Mouse (Mus musculus) yolk sac, embryonic 10.5 days (tissue): ENCODE results near the gene P2rx7.

ENCODE experiments used
- DNase-seq: peaks from one replicate; pipeline ENCODE4 v3.0.0-alpha.2; 2017; ENCODE audit warnings: low spot score

Gene P2rx7

GRCm38 (mm10) chr5:122643701-122644100 lies at the start of gene P2rx7:
TSS of gene P2rx7 (plus strand) at chr5:122643911.
- DNase-seq = no peak

GRCm38 (mm10) chr5:122595470-122595869 lies 48.2 kb upstream of the P2rx7 start:
- no peak for DNase-seq

- peak; percentile 35 for DNase-seq
Measured at GRCm38 (mm10) chr5:122602233-122602632, 41.5 kb upstream of the P2rx7 start.

GRCm38 (mm10) chr5:122604894-122605293 lies 38.8 kb upstream of the P2rx7 start:
- no peak for DNase-seq

- DNase-seq = no peak
Measured at GRCm38 (mm10) chr5:122611651-122612050, 32.1 kb upstream of the P2rx7 start.

- DNase-seq = peak; percentile 89
Measured at GRCm38 (mm10) chr5:122613908-122614732, 29.6 kb upstream of the P2rx7 start, which contains the start of gene Ift81. TSS of gene Ift81 (minus strand) at chr5:122614518.

- DNase-seq = no peak
Measured at GRCm38 (mm10) chr5:122617718-122618117, 26.0 kb upstream of the P2rx7 start.

- DNase-seq = no peak
Measured at GRCm38 (mm10) chr5:122619686-122620296, 23.9 kb upstream of the P2rx7 start.

GRCm38 (mm10) chr5:122621376-122621886 lies 22.3 kb upstream of the P2rx7 start:
- DNase-seq = peak; percentile 60

GRCm38 (mm10) chr5:122622526-122622925 lies 21.2 kb upstream of the P2rx7 start:
- no peak for DNase-seq

GRCm38 (mm10) chr5:122623861-122624260 lies 19.9 kb upstream of the P2rx7 start:
- no peak for DNase-seq

- DNase-seq = no peak
Measured at GRCm38 (mm10) chr5:122624952-122625479, 18.7 kb upstream of the P2rx7 start.

GRCm38 (mm10) chr5:122625565-122626252 lies 18.0 kb upstream of the P2rx7 start:
- DNase-seq = no peak

- peak; percentile 74 for DNase-seq
Measured at GRCm38 (mm10) chr5:122627243-122627642, 16.5 kb upstream of the P2rx7 start.

GRCm38 (mm10) chr5:122635228-122635627 lies 8.5 kb upstream of the P2rx7 start:
- no peak for DNase-seq

GRCm38 (mm10) chr5:122636308-122636707 lies 7.4 kb upstream of the P2rx7 start:
- DNase-seq = no peak

- DNase-seq = no peak
Measured at GRCm38 (mm10) chr5:122636958-122637357, 6.8 kb upstream of the P2rx7 start.

- no peak for DNase-seq
Measured at GRCm38 (mm10) chr5:122638296-122638695, 5.4 kb upstream of the P2rx7 start.

- no peak for DNase-seq
Measured at GRCm38 (mm10) chr5:122639517-122639916, 4.2 kb upstream of the P2rx7 start.

GRCm38 (mm10) chr5:122639986-122640385 lies 3.7 kb upstream of the P2rx7 start:
- no peak for DNase-seq

- DNase-seq = no peak
Measured at GRCm38 (mm10) chr5:122644111-122644607, 448 bp downstream of the P2rx7 start.

- no peak for DNase-seq
Measured at GRCm38 (mm10) chr5:122645290-122645689, 1.6 kb downstream of the P2rx7 start.
